Mouse (Mus musculus): ENCODE data around the gene Bclaf3.

Bclaf3 gene

DNA sequence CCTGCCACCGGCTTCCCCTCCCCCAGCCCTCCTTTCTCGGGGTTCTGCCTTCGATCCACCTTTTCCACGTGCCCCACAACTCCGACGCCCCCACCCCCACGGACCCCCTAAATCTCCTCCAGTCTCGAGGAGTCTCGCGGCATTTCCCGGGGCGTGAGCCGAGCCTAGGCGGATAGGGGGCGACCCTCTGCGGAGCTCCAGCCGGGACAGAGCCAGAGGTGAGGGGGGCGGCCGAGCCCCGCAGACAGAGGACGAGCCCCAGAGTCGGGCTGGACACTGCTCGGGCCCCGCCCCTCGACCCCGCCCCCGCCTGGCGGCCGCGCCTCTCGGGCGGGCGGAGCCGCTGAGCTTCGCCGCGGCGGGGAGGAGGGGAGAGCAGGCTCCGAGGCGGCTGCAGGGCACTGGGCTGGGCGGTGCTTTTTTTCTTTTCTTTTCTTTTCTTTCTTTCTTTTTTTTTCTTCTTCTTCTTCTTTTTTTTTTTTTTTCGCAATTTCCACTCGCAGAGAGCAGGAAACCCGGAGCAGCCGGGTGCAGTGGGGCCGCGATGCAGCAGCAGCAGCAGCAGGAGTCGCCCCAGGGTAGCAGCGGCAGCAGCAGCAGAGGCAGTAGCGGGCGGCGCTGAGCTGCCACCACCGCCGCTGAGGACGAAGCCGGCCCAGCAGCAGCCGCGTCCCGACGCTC lies 100.6 kb downstream of the Bclaf3 start, which contains the start of gene Sh3kbp1:
Gene Sh3kbp1 (plus strand): TSS at position 366 of the 681 bp plus-strand sequence.
- peak; percentile 79 for DNase-seq (ENCODE audit: low read depth, low spot score)

DNA sequence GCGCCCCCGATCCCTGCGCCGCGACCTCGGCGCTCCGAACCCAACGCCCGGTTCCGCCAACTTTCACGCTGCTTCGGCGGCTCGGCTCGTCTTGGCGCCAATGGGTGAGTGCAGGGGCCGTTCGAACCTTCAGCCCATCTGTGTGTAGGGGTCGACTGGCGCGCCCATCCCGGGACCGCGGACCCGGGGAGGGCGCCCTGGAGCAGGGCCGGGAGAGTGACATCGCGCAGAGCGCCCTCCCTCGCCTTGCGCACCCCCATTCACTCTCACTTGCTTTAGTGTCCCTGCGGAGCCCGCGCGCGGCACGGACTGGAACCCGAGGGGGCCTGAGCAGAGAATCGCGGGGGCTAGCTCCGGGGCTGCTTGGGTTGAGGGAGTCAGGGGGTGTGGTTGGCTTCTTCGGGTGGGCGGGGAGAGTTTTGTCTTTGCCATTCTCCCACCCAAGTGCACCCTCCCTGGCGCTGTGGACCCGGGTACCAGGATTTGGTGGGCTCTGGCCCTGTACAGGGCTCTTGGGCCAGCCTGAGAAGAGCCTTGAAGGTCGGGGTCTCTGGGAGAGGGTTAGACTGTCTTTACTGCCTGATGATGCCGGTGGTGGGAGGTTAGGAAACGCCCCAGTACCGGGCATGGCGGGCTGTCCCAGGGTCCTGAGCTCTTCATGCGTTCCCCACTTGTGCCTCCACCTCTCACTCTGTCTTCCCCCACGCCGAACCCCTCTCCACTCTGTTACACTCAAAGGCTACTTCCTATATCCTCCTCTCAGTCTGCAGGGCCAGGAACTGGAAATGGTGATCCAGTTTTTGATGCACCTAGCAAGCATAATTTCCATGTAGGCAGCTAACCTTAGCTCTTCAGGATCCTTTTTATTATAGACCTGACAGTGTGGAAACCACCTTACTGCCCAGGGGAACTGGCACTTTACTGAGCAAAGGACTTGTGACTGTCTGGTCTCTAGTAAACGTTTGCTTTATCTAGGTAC lies 101.4 kb downstream of the Bclaf3 start:
- DNase-seq (ENCODE audit: low read depth, low spot score) = peak; percentile 14

DNA sequence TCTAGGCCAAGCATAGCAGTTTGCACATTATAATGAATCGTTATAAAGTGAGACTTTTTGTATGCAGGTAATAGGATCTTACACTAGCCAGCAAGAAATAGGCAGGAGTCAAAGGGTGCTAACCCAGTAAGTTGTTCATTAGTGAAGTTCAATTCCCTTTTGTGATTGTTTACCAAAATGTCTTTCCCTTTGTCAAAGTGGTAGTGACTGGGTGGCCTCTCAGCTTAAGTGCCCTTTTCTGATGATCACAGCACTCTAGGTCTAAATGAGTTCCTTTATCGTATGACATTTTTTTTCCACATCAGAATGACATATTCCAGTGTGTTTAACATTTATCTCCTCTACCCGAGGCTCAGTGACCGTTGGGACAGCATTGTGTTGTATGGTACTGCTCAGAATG lies 102.1 kb downstream of the Bclaf3 start:
- DNase-seq (ENCODE audit: low read depth, low spot score) = no peak

DNA sequence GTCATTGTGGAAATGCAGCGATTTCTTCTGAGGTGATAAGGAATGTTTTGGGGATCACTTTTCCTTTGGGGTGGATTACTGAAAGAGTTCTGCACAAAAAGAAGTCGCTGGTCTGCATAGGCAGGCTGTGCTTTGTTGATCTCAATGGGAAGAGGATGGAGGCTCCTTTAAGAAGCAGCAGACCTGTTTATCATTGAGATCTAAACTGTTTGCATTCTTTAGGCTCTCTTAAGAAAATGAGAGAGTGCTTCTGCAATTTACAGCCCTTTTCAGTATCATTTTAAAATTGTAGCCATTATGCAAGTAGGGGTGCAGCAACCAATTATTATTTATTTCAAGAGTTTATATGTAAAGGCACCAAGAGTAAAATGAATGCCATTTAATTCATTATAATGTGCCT lies 102.7 kb downstream of the Bclaf3 start:
- DNase-seq (ENCODE audit: low read depth, low spot score) = no peak

DNA sequence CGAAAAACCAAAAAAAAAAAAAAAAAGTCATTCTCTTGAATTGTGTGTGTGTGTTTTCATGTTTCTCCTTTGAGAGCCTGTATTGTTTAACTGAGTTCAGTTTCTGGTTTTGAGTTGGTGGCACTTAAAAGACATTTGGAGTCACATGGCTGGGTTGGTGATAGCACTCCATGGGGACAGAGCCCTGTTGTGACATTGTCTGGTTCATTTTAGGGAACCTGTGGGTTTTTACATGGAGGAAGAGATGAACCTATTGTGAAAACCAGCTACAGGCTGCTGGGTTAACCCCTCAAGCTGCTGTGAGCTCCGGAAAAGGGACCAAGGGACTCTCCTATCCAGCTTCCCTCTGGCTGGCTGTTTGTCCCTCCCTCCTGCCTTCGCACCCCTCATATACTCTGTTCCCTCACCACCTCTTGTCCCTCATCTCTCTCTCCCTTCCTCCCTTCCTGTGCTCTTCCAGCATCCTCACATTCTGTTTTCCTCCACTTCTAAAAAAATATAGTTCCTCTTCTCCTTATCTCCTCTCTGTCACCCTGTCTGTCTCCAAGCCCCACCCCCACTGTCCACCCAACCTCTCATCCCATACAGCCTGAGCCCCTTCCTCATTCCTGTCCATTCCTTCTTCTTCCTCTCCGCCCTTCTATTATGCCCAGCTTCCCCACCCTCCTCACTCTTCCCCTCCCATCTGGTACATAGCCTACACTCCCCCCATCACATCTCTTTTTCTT lies 112.2 kb downstream of the Bclaf3 start:
- DNase-seq (ENCODE audit: low read depth, low spot score) = no peak

DNA sequence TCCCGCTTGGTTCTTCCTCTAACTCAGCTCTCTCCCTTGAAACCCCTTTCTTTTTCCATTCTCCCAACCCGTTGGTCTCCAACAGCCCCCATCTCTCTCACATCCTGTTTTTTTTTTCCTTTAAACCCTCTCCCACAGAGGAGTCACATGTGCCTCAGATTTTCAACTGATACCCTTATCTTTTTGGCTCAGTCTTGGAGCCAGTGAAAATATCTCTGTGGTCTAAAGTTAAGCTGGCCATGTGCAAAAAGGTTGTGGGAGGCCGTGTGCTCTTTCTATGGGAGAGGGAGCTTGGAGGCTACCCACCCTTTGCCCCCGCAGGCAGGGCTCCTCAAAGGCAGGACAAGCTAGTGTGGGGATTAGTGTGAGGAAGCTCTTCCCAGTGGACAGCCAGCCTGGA lies 113.5 kb downstream of the Bclaf3 start:
- DNase-seq (ENCODE audit: low read depth, low spot score) = no peak
